Mouse (Mus musculus) liver, embryonic 11.5 days (tissue): ENCODE measurements around the gene Ogdh. TPM values are rescaled to one million over a fixed set of nuclear protein-coding genes. Genes with fewer than 3 reads are reported as not detected.

Experiments used
- ATAC-seq: fragments of 200-750 bp; cut with Nextera tagmentation; replicated peaks from 2 replicates; pipeline ENCODE4 v1.8.0; 2017; ENCODE audit warnings: moderate number of reproducible peaks, mild to moderate bottlenecking, moderate TSS enrichment, moderate library complexity; ENCODE audit not compliant: low FRiP score
- DNase-seq: peaks from one replicate; pipeline ENCODE4 v3.0.0-alpha.2; 2017; ENCODE audit warnings: low spot score
- H3K27ac ChIP-seq: fragments of 300-500 bp; sonication (generic); 2 replicates; pipeline ENCODE4 v1.5.1; 2014; ENCODE audit warnings: mild to moderate bottlenecking, low read depth, low read length, control low read depth
- H3K27me3 ChIP-seq: fragments of 300-500 bp; sonication (generic); replicated peaks from 2 replicates; pipeline ENCODE4 v1.6.1; 2014; ENCODE audit warnings: low read length, mixed read lengths; ENCODE audit not compliant: control insufficient read depth, insufficient read depth
- H3K36me3 ChIP-seq: fragments of 300-500 bp; sonication (generic); 2 replicates; pipeline ENCODE4 v1.6.1; 2014; ENCODE audit warnings: mild to moderate bottlenecking, low read length, moderate library complexity, mixed read lengths; ENCODE audit not compliant: control insufficient read depth, insufficient read depth
- H3K4me1 ChIP-seq: fragments of 300-500 bp; sonication (generic); replicated peaks from 2 replicates; pipeline ENCODE4 v1.6.1; 2014; ENCODE audit warnings: low read length, mixed read lengths; ENCODE audit not compliant: control insufficient read depth, insufficient read depth
- H3K4me2 ChIP-seq: fragments of 300-500 bp; sonication (generic); 2 replicates; pipeline ENCODE4 v1.6.1; 2014; ENCODE audit warnings: mild to moderate bottlenecking, control low read depth, moderate library complexity
- H3K4me3 ChIP-seq: fragments of 300-500 bp; sonication (generic); 2 replicates; pipeline ENCODE4 v1.5.1; 2014; ENCODE audit warnings: low read depth, low read length, control low read depth
- H3K9ac ChIP-seq: fragments of 300-500 bp; sonication (generic); 2 replicates; pipeline ENCODE4 v1.6.1; 2014; ENCODE audit warnings: low read depth, low read length, control low read depth
- H3K9me3 ChIP-seq: fragments of 300-500 bp; sonication (generic); 2 replicates; pipeline ENCODE4 v1.6.1; 2016; ENCODE audit warnings: low read length, inconsistent platforms, mixed read lengths; ENCODE audit not compliant: control insufficient read depth
- WGBS: fragments of 180-500 bp; shearing (Covaris S2); extraction: QIAGEN DNeasy Blood & Tissue Kit; methylation state at CpG from one replicate; pipeline ENCODE4 v1.1.7; 2014; 5-methylcytosine and 5-hydroxymethylcytosine counted together
- polyA plus RNA-seq: library from polyadenylated mRNA; unstranded; fragments of >200 nt; fragmentation: Nextera tagmentation; extraction: Ambion mirVana; gene quantifications from 2 replicates; pipeline ENCODE4 v1.2.1, GENCODE M21; 2014

Gene Ogdh
- polyA plus RNA-seq, 1 experiment from 2014 or later = 124 TPM

DNA sequence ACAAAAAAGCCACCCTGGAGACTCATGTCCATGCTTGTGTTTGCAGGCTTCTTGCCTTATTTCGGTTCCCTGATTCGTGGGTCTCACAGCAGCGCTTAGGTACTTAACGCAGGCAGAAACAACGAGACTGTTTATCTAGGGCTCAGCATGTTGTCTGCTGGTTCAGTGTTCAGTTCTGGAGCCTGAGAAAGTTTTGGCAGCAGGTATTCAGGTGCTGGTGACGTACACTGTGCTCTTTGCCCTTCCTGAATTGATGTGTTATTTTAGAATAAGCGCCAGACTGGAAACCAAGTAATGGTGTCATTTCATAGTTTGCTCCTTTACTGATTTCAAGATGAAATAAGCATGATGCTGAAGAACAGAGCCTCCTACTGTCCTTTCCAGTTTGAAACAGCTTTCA, 42.0 kb downstream of the Ogdh start:
- H3K9me3 ChIP-seq = no peaks in the 10 kb centered on the region
- ATAC-seq = no peak
- no peak overlapping the region for H3K4me2 ChIP-seq
- WGBS = 92% methylated on average over 7 of the region's 7 CpGs
- H3K9ac ChIP-seq = no peak overlapping the region
- H3K27ac ChIP-seq = no peak overlapping the region
- H3K36me3 ChIP-seq = peaks cover 6% of the 10 kb centered on the region; the same call in 1 of the 2 replicates
- no peak overlapping the region for H3K4me3 ChIP-seq
- no peak for DNase-seq
- H3K4me1 ChIP-seq = no peaks in the 10 kb centered on the region
- H3K27me3 ChIP-seq = no peaks in the 10 kb centered on the region

DNA sequence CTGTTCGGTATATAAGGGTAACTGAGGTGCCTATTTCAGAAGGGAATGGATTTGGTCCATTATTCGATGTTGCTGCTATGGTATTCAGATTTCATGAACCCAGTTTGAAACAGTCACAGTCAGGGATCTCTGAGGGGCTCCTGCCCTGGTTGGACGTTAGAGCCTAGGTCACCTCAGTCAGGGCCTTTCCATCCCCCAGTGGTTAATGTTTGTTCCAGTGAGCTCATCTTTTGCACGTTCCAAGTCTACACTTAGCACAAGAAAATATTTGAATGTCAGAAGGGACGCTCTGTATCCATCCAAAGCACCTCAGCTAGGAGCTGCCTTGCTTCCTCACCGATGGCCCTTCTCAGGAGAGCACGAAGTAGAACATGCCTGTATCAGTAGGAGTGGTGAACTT, 43.9 kb downstream of the Ogdh start:
- DNase-seq (no peak), ATAC-seq (no peak)
- Histone ChIP-seq H3K4me3 (no peak overlapping the region), H3K9me3 (no peaks in the 10 kb centered on the region), H3K4me2 (no peak overlapping the region), H3K27me3 (no peaks in the 10 kb centered on the region), H3K4me1 (no peaks in the 10 kb centered on the region), H3K27ac (no peak overlapping the region), H3K36me3 (peaks cover 22% of the 10 kb centered on the region), H3K9ac (no peak overlapping the region)
- WGBS = 88% methylated on average over 7 of the region's 7 CpGs

DNA sequence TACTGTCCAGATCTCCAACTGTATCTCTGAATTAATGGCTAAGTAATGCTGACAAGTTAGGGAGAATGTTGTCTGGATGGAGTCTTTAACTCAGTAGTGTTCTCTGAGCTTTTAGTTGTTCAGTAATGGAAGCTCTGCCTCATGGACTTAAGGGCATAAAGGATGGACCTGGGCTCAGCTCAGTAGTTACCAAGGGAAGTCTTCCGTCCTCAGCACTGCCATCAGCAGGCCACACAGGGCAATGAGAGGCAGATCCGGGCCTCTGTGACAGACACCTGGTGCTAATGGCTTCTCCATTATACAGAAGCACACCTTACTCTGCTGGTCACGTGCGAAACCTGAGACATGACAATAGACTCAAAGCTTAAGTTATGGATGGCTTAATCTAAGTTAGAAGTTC, 45.3 kb downstream of the Ogdh start:
- Histone ChIP-seq H3K4me3 (no peak overlapping the region), H3K9ac (no peak overlapping the region), H3K36me3 (peaks cover 29% of the 10 kb centered on the region), H3K9me3 (no peaks in the 10 kb centered on the region), H3K27ac (no peak overlapping the region), H3K4me1 (no peaks in the 10 kb centered on the region), H3K4me2 (no peak overlapping the region), H3K27me3 (no peaks in the 10 kb centered on the region)
- ATAC-seq = no peak
- DNase-seq = no peak
- WGBS = 88% methylated on average over 4 of the region's 4 CpGs

DNA sequence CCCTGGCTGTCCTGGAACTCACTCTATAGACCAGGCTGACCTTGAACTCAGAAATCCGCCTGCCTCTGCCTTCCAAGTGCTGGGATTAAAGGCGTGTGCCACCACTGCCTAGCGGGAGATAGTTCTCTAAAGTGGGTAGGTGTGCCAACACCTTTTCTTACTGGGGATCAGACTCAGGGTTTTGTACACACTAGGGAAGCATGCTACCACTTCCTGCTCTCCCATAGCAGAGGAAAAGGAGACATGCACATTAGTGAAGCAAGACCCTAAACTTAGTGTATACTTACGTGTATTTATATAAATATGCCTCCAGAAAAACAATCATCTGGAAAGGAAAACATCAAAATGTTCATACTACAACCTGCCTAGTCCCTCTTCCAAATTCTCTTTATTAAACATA, 54.5 kb downstream of the Ogdh start:
- no peak overlapping the region for H3K4me3 ChIP-seq
- peaks cover 66% of the 10 kb centered on the region for H3K36me3 ChIP-seq
- H3K4me1 ChIP-seq = no peaks in the 10 kb centered on the region
- H3K27ac ChIP-seq = no peak overlapping the region
- no peaks in the 10 kb centered on the region for H3K9me3 ChIP-seq
- WGBS = 91% methylated on average over 4 of the region's 4 CpGs
- DNase-seq (no peak), ATAC-seq (no peak)
- no peaks in the 10 kb centered on the region for H3K27me3 ChIP-seq
- H3K9ac ChIP-seq = no peak overlapping the region
- no peak overlapping the region for H3K4me2 ChIP-seq

DNA sequence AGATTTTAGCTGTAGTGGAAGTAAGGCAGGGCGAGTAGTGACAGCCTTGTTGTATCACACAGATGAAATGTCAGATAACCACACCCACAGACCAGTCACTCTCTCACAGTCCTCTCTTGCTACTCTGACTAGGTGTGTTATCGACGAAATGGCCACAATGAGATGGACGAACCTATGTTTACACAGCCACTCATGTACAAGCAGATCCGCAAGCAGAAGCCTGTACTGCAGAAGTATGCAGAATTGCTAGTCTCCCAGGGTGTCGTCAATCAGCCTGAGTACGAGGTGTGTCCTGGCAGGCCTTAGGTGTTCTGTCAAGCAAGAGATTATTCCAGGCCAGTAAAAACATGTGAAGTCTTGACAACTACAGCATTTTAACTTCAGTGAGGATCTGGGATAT, 55.5 kb downstream of the Ogdh start:
- no peak for DNase-seq
- WGBS = 90% methylated on average over 7 of the region's 7 CpGs
- Histone ChIP-seq H3K27me3 (no peaks in the 10 kb centered on the region), H3K4me2 (no peak overlapping the region), H3K4me3 (no peak overlapping the region), H3K9me3 (no peaks in the 10 kb centered on the region), H3K9ac (no peak overlapping the region), H3K36me3 (peaks cover 64% of the 10 kb centered on the region), H3K27ac (no peak overlapping the region), H3K4me1 (no peaks in the 10 kb centered on the region)
- no peak for ATAC-seq

DNA sequence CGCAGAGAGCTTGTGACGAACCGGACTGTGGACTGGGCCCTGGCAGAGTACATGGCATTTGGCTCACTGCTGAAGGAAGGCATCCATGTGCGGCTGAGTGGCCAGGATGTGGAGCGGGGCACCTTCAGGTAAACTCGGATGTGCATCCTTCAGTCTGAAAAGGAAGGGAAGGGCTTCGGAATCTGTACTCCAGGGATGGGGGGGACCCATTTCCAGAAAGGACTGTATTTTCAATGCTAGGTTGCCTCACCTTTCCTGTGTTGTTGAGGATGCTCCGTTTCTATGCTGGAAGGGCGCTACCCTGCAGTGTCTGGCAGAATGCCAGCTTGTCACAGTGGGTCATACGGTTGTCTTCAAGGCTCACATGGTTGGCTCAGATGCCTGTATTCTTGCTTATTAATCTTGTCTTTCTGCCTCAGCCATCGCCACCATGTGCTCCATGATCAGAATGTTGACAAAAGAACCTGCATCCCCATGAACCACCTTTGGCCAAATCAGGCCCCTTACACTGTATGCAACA, 57.3 kb downstream of the Ogdh start:
- Histone ChIP-seq H3K27ac (no peak overlapping the region), H3K4me1 (no peaks in the 10 kb centered on the region), H3K9me3 (no peaks in the 10 kb centered on the region), H3K36me3 (peaks cover 65% of the 10 kb centered on the region), H3K4me3 (no peak overlapping the region), H3K27me3 (no peaks in the 10 kb centered on the region), H3K9ac (no peak overlapping the region), H3K4me2 (no peak overlapping the region)
- WGBS = 96% methylated on average over 11 of the region's 11 CpGs
- ATAC-seq (no peak), DNase-seq (no peak)

DNA sequence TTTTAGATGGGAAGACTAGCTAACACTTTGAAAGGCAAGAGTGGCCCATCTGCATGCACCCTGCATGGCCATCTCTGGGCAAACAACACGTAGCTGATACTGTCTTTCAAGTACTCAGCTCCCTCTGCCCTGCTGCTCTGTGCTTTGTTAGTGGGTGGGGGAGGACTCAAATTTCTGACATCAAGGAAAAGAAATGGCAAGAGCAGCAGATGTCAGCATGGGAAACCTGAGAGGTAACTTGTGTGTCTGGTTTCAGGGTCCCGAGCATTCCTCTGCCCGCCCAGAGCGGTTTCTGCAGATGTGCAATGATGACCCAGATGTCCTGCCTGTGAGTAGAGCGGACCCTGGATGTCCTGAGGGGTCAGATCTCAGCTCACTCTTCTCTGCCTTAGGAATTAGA, 58.2 kb downstream of the Ogdh start:
- Histone ChIP-seq H3K27ac (no peak overlapping the region), H3K4me3 (no peak overlapping the region), H3K9ac (no peak overlapping the region), H3K9me3 (no peaks in the 10 kb centered on the region), H3K36me3 (peaks cover 67% of the 10 kb centered on the region), H3K4me1 (no peaks in the 10 kb centered on the region), H3K4me2 (no peak overlapping the region), H3K27me3 (no peaks in the 10 kb centered on the region)
- ATAC-seq = no peak
- WGBS = 90% methylated on average over 5 of the region's 5 CpGs
- no peak for DNase-seq

DNA sequence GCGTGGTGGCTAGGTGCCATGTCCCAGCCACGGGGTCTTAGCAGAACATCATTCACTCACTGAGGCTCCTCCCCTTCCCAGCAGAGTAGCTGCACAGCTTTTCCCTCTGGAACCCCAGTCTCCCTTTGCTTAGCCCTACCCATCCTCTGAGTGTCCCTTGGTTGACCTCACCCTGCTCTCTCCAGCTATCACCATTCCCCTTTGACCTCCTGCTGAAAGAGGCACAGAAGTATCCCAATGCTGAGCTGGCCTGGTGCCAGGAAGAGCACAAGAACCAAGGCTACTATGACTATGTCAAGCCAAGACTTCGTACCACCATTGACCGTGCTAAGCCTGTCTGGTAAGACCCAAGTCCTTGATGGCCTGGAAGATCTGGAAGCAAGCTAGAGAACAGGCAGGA, 63.7 kb downstream of the Ogdh start:
- no peak overlapping the region for H3K27ac ChIP-seq
- 90% methylated on average over 4 of the region's 4 CpGs for WGBS
- H3K4me3 ChIP-seq = no peak overlapping the region
- H3K4me2 ChIP-seq = no peak overlapping the region
- H3K9me3 ChIP-seq = no peaks in the 10 kb centered on the region
- H3K36me3 ChIP-seq = peaks cover 49% of the 10 kb centered on the region
- DNase-seq (no peak), ATAC-seq (no peak)
- no peak overlapping the region for H3K9ac ChIP-seq
- H3K4me1 ChIP-seq = no peaks in the 10 kb centered on the region
- no peaks in the 10 kb centered on the region for H3K27me3 ChIP-seq

- Histone ChIP-seq H3K27ac (no peak overlapping the region), H3K9me3 (no peaks in the 10 kb centered on the region), H3K9ac (no peak overlapping the region), H3K4me3 (no peak overlapping the region), H3K4me1 (no peaks in the 10 kb centered on the region; the same call in 1 of the 2 replicates), H3K36me3 (no peaks in the 10 kb centered on the region), H3K4me2 (no peak overlapping the region), H3K27me3 (no peaks in the 10 kb centered on the region)
- DNase-seq (no peak), ATAC-seq (no peak)
- 86% methylated on average over 9 of the region's 9 CpGs for WGBS
Observed at GRCm38 (mm10) chr11:6364581-6365275, 73.3 kb downstream of the Ogdh start.
